Mouse (Mus musculus) cerebellum, adult 2 months (tissue): ENCODE data around the gene March8. TPM values are rescaled to one million over a fixed set of nuclear protein-coding genes. Genes with fewer than 3 reads are reported as not detected.
A peak's percentile ranks its signal among the peaks of the same experiment; 100 is the strongest.

Experiments used
- DNase-seq, 2 experiments: peaks; one replicate each; pipeline ENCODE4 v3.0.0; 2021
- H3K27ac ChIP-seq: fragments of 200-500 bp; 2 replicates; pipeline ENCODE4 v1.5.1; 2012; ENCODE audit warnings: low read length, control low read depth, inconsistent platforms; ENCODE audit not compliant: insufficient read depth
- H3K27me3 ChIP-seq: fragments of 200-500 bp; 2 replicates; pipeline ENCODE4 v1.6.1; 2012; ENCODE audit warnings: inconsistent platforms, mild to moderate bottlenecking, low read length, moderate library complexity; ENCODE audit not compliant: control insufficient read depth, insufficient read depth
- H3K4me1 ChIP-seq: fragments of 200-500 bp; 2 replicates; pipeline ENCODE4 v1.6.1; 2011; ENCODE audit warnings: low read length; ENCODE audit not compliant: control insufficient read depth, insufficient read depth
- H3K4me3 ChIP-seq: fragments of 200-500 bp; replicated peaks from 2 replicates; pipeline ENCODE3; 2011; ENCODE audit warnings: mild to moderate bottlenecking, low read depth, low read length, control low read depth; ENCODE audit not compliant: insufficient read depth
- CTCF ChIP-seq: fragments of 200-500 bp; IDR thresholded peaks from 2 replicates; pipeline ENCODE4 v1.5.1; 2011; ENCODE audit warnings: low read depth, mild to moderate bottlenecking, control low read depth, low read length, moderate library complexity, borderline replicate concordance; ENCODE audit not compliant: insufficient read depth
- POLR2A ChIP-seq: fragments of 200-500 bp; IDR thresholded peaks from 2 replicates; pipeline ENCODE4 v1.6.1; 2011; ENCODE audit warnings: low read length, control low read depth, borderline replicate concordance; ENCODE audit not compliant: insufficient read depth
- WGBS: fragments of 180-500 bp; shearing (Covaris S2); methylation state at CpG from one replicate; pipeline ENCODE4 v1.1.7; 2018; 5-methylcytosine and 5-hydroxymethylcytosine counted together
- polyA plus RNA-seq: library from polyadenylated mRNA; depleted of rRNA; stranded (reverse); fragments of >200 nt; gene quantifications from 2 replicates; pipeline ENCODE4 v1.2.3, GENCODE M21; 2012

The March8 gene
- polyA plus RNA-seq, 1 experiment, result 80.9 TPM

- no peak overlapping the region for H3K27ac ChIP-seq
- no peak for DNase-seq
- H3K4me3 ChIP-seq, result no peak overlapping the region
- H3K4me1 ChIP-seq, result peaks cover 23% of the 10 kb centered on the region
- no peaks in the 10 kb centered on the region for H3K27me3 ChIP-seq
- TF ChIP-seq POLR2A (no peak), CTCF (no peak)
Measured at GRCm38 (mm10) chr6:116374618-116375017, 36.8 kb downstream of the March8 start.

- 89% methylated on average over 7 of the region's 7 CpGs for WGBS
- TF ChIP-seq CTCF, result no peak
- no peak for TF ChIP-seq POLR2A
- no peaks in the 10 kb centered on the region for H3K27me3 ChIP-seq
- H3K4me3 ChIP-seq, result no peak overlapping the region
- no peak for DNase-seq
- peaks cover 4% of the 10 kb centered on the region for H3K4me1 ChIP-seq
- H3K27ac ChIP-seq, result no peak overlapping the region
Measured at GRCm38 (mm10) chr6:116378892-116379291, 41.1 kb downstream of the March8 start.

- TF ChIP-seq CTCF, result no peak
- no peak for TF ChIP-seq POLR2A
- no peak overlapping the region for H3K4me3 ChIP-seq
- H3K27me3 ChIP-seq, result no peaks in the 10 kb centered on the region
- H3K27ac ChIP-seq, result no peak overlapping the region
- H3K4me1 ChIP-seq, result peaks cover 4% of the 10 kb centered on the region
- no peak for DNase-seq
- WGBS, result 47% methylated on average over 3 of the region's 3 CpGs
Measured at GRCm38 (mm10) chr6:116380157-116380556, 42.3 kb downstream of the March8 start.

DNA sequence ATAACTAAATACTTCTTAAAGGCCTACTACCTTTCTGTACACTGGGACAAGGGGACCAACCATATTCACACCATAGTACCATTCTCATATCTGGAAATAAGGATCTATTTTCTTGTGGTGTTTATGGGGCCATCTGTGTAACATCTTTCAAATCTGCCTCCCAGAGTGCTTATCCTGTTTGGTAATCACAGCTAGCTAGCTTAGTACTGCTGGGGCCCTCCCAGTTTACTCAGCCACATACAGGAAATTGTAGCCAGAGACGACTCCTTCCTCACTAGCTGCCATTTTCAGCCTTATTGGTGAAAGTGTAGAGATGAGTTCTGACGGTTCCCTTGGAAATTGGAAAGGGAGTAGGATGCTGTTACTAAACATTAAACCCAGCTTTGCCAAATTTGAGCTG lies 43.8 kb downstream of the March8 start:
- no peaks in the 10 kb centered on the region for H3K27me3 ChIP-seq
- WGBS, result 50% methylated on average over 2 of the region's 2 CpGs
- no peak for TF ChIP-seq POLR2A
- no peak for TF ChIP-seq CTCF

GRCm38 (mm10) chr6:116383582-116383981 lies 45.8 kb downstream of the March8 start:
- TF ChIP-seq CTCF, result no peak
- TF ChIP-seq POLR2A, result no peak
- H3K27me3 ChIP-seq, result no peaks in the 10 kb centered on the region
- WGBS, result 52% methylated on average over 10 of the region's 10 CpGs
- H3K4me3 ChIP-seq, result no peak overlapping the region
- no peak for DNase-seq
- H3K27ac ChIP-seq, result no peak overlapping the region
- peaks cover 6% of the 10 kb centered on the region for H3K4me1 ChIP-seq

More for the DNA sequence above, 43.8 kb downstream of the March8 start:
- H3K4me3 ChIP-seq, result no peak overlapping the region
- H3K27ac ChIP-seq, result no peak overlapping the region
- DNase-seq, result no peak
- H3K4me1 ChIP-seq, result peaks cover 6% of the 10 kb centered on the region

DNA sequence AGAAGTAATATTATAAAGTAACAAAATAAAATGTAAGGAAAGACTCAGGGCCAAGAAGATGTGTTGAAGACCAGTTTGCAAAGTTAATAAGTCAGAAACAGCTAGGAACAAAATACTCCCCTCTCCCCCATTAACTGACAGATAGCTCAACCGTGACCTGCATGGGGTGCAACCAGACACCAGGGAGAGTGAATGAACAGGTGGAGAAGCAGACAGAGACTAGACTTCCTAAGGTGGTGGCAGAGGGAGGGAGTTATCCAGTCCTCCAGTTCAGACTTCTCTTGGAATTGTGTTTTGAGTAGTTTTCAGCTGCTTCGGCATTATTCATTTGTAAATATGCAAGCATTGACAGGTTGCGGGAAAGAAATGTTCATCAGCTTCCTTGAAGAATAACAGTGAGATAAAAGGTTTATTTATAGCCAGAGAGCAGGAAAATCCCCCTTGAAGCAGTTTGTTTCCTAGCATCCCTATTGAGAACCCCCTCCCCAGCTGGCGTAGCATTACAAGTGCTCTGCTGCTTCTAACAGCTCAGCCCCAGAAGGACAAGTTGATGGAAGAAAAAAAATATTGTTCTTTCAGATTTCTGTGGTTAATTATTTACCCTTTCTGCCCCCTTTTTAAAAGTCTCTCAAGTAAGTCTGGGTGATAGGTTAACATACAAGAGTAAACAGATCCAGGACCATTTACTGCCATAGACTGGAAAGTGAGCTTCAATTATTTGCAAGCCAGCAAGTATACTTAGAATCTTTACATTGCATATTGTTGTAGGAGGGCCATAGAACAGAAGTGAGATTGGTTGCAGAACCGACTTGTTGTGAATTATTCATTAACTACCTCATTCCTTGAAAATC lies 47.6 kb downstream of the March8 start:
- Histone ChIP-seq H3K4me1 (peaks cover 6% of the 10 kb centered on the region), H3K27ac (no peak overlapping the region), H3K4me3 (no peak overlapping the region), H3K27me3 (no peaks in the 10 kb centered on the region)
- DNase-seq, result no peak
- TF ChIP-seq POLR2A (no peak), CTCF (no peak)
- WGBS, result 53% methylated on average over 5 of the region's 5 CpGs

- DNase-seq, result no peak
- WGBS, result 47% methylated on average over 4 of the region's 4 CpGs
- Histone ChIP-seq H3K27ac (peak overlapping the region; percentile 60; the same call in 1 of the 2 replicates), H3K4me1 (peaks cover 6% of the 10 kb centered on the region), H3K4me3 (no peak overlapping the region), H3K27me3 (no peaks in the 10 kb centered on the region)
- TF ChIP-seq CTCF, result no peak
- no peak for TF ChIP-seq POLR2A
Measured at GRCm38 (mm10) chr6:116386045-116386415, 48.2 kb downstream of the March8 start.

DNA sequence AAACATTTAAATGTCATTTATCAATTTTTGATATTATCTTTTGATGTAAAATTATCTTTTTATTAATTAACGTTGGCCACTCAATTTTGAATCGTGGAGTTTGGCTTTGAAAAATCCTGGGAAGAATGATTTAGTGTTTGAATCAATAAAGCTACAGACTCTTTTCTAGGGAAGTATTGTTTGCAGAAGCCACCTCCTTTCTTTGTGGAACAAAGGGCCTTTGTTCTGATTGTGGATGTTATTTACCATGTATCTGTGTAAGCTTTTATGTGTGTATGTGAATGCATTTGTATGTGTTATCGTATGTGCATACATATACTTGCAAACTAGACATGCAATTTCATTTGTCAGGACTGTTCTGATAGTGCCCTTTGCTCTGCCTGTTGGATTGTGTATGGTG lies 48.7 kb downstream of the March8 start:
- Histone ChIP-seq H3K27ac (no peak overlapping the region), H3K27me3 (no peaks in the 10 kb centered on the region), H3K4me1 (peaks cover 6% of the 10 kb centered on the region), H3K4me3 (no peak overlapping the region)
- DNase-seq, result no peak
- 63% methylated on average over 3 of the region's 3 CpGs for WGBS
- TF ChIP-seq CTCF (no peak), POLR2A (no peak)
